Mouse (Mus musculus) E14TG2a.4 (cell line): Measurements from ENCODE around the gene Dclk2.

Source experiments
- CTCF ChIP-seq: conservative IDR thresholded peaks from 2 replicates; pipeline ENCODE4 v1.5.1; 2014; ENCODE audit warnings: low read length
- NANOG ChIP-seq: IDR thresholded peaks from 2 replicates; pipeline ENCODE4 v1.6.1; 2014; ENCODE audit warnings: borderline replicate concordance, low read length, mixed read lengths
- POU5F1 ChIP-seq: IDR thresholded peaks from 2 replicates; pipeline ENCODE4 v1.6.1; 2014; ENCODE audit warnings: low read length, borderline replicate concordance

DNA sequence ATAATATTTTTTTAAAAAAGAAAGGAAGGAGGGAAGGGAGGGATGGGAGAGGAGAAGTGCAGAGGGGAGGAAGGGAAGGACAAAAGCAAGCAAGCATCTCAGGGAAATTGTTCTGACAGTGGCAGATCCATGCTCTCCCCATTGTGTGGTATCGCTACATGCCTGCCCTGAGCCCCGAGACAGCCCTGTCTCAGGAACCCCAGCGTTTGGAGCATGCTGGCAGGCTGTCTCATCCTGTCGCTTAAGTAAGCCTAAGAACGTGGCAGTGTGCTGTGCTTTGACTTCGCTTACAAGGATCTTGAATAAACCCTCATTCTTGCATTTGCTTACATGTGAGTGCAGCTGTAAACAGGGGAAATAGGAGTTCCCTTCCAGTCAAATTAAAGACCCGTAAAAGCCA, 170.0 kb downstream of the Dclk2 start:
- TF ChIP-seq CTCF = no peak
- TF ChIP-seq POU5F1 = no peak
- TF ChIP-seq NANOG = no peak
